Mouse (Mus musculus): ENCODE measurements around the gene Ap1ar.
A peak's percentile ranks its signal among the peaks of the same experiment; 100 is the strongest.
"Not testable (repeated sequence)": the region's sequence is repeated elsewhere in the genome, so short reads cannot be mapped to it uniquely, and the experiment has no call there.

The Ap1ar gene

GRCm38 (mm10) chr3:127791595-127792561, 45.4 kb downstream of the Ap1ar start:
- no peak for DNase-seq

- DNase-seq, result no peak
Observed at GRCm38 (mm10) chr3:127791056-127791483, 46.3 kb downstream of the Ap1ar start.

GRCm38 (mm10) chr3:127790234-127791055, 46.9 kb downstream of the Ap1ar start:
- peak; percentile 27 to 49 for DNase-seq

- DNase-seq, result peak; percentile 78 to 82
Observed at GRCm38 (mm10) chr3:127789500-127790191, 47.7 kb downstream of the Ap1ar start, which contains the start of gene Tifa. Gene Tifa (plus strand): TSS chr3:127789805.

- no peak for DNase-seq
Observed at GRCm38 (mm10) chr3:127788919-127789318, 48.4 kb downstream of the Ap1ar start.

- DNase-seq, result no peak
Observed at GRCm38 (mm10) chr3:127788038-127788437, 49.3 kb downstream of the Ap1ar start.

- DNase-seq, result no peak
Observed at GRCm38 (mm10) chr3:127787032-127787431, 50.3 kb downstream of the Ap1ar start.

GRCm38 (mm10) chr3:127783680-127784079, 53.6 kb downstream of the Ap1ar start:
- DNase-seq, result not testable (repeated sequence)

GRCm38 (mm10) chr3:127782921-127783320, 54.4 kb downstream of the Ap1ar start:
- DNase-seq, result no peak

- peak; percentile 54 to 67 for DNase-seq
Observed at GRCm38 (mm10) chr3:127780921-127781320, 56.4 kb downstream of the Ap1ar start.

- DNase-seq, result peak; percentile 84 to 86
Observed at GRCm38 (mm10) chr3:127780021-127780644, 57.2 kb downstream of the Ap1ar start, which contains the start of gene Alpk1. Gene Alpk1 (minus strand): TSS chr3:127780527.

GRCm38 (mm10) chr3:127769146-127769545, 68.2 kb downstream of the Ap1ar start:
- peak in 1 of 2 experiments; percentile 40 for DNase-seq

- no peak for DNase-seq
Observed at GRCm38 (mm10) chr3:127765971-127766370, 71.4 kb downstream of the Ap1ar start.

GRCm38 (mm10) chr3:127764541-127764940, 72.8 kb downstream of the Ap1ar start:
- no peak for DNase-seq

- peak; percentile 75 to 82 for DNase-seq
Observed at GRCm38 (mm10) chr3:127763076-127763612, 74.2 kb downstream of the Ap1ar start.

- no peak for DNase-seq
Observed at GRCm38 (mm10) chr3:127762403-127762802, 74.9 kb downstream of the Ap1ar start.

- DNase-seq, result no peak
Observed at GRCm38 (mm10) chr3:127759212-127759611, 78.1 kb downstream of the Ap1ar start.

- no peak for DNase-seq
Observed at GRCm38 (mm10) chr3:127758806-127759205, 78.5 kb downstream of the Ap1ar start.

GRCm38 (mm10) chr3:127757886-127758301, 79.4 kb downstream of the Ap1ar start:
- DNase-seq, result no peak
